Mouse (Mus musculus) adrenal gland, postnatal 10 days (tissue): ENCODE results near the gene Ppp2r5e. TPM values are rescaled to one million over a fixed set of nuclear protein-coding genes. Genes with fewer than 3 reads are reported as not detected.
A peak's percentile ranks its signal among the peaks of the same experiment; 100 is the strongest.

Experiments used
- DNase-seq: peaks from one replicate; pipeline ENCODE4 v3.0.0; 2021; ENCODE audit warnings: mixed read lengths
- total RNA-seq, 2 experiments: library from RNA; stranded (reverse); gene quantifications; 2 replicates each; pipeline ENCODE4 v1.2.3; 2021

The Ppp2r5e gene
- total RNA-seq, 2 experiments from 2014 or later = 38.1 to 41.3 TPM

DNA sequence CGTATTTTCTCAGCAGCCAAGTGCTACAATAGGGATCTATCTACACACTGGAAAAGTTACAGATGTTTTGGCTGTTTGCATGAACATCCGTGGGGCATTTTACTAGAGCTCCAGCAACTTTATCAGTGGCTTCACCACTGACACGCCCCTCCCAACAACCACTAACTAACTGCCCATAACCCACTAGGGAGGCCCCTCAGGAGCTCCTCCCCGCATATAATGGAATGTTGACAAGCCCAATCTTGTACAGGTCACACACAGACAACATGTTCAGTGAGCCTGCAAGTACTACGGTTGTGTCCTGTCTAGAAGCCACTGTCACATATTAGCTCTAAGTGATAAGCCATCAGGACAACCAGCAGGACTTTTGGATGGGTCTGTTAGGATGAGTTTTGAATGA lies 18.8 kb downstream of the Ppp2r5e start:
- DNase-seq = no peak

- DNase-seq = peak; percentile 69
Observed at GRCm38 (mm10) chr12:75572271-75572670, 23.8 kb downstream of the Ppp2r5e start.

GRCm38 (mm10) chr12:75570138-75570537 lies 25.9 kb downstream of the Ppp2r5e start:
- DNase-seq = no peak

- DNase-seq = no peak
Observed at GRCm38 (mm10) chr12:75567745-75568144, 28.3 kb downstream of the Ppp2r5e start.

DNA sequence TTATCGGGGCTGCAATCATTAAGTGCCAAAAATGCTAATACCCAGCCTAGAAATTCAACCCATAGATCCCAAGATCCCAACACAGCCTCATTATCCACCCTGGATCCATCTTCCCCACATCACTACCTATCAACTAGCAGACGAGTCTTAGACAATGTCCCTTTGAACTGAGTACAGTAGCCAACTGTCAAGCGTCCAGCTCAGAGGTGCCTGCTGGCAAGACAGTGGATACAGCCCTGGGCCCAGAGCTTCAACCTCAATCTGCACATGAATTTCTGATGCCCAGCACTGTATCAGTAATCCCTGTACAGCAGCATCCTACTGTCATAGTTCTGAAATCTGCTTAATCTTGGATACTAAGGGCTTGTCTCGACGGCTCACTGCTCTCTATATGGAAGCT lies 30.3 kb downstream of the Ppp2r5e start:
- DNase-seq = no peak

DNA sequence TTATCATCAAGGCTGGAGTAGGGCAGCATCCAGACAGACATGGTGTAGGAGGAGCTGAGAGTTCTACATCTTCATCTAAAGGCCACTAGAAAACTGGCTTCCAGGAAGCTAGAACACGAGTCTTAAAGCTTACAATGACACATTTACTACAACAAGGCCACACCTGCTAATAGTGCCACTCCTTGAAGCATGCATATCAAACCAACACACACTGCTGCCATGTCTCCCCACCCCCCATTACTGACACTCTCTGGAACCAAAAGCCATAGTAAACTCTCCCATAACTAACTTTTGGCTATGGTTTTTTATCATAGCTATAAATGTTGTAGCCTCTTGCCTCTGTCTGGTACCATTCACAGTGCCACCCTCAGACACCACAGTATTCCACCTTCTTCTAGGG lies 31.5 kb downstream of the Ppp2r5e start:
- no peak for DNase-seq

GRCm38 (mm10) chr12:75562996-75563618 lies 32.9 kb downstream of the Ppp2r5e start:
- DNase-seq = no peak

GRCm38 (mm10) chr12:75560681-75561387 lies 35.2 kb downstream of the Ppp2r5e start:
- DNase-seq = no peak

DNA sequence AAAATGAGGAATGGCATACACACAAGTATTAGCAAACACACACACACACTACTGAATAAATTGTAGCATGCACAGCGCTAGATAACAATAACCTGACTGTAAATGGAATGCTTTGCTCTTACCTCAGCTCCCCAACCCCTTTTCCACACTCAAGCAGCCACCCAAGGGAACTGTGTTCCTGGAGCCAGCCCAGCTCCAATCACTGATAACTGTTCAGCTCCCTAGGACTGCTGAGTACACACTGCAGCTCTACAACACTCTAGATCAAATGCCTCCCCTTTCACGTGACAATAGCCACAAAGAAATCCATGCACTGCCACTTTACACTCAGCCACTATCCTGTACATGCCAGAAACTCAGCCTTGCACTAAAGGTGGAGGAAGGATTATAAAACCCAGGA lies 36.8 kb downstream of the Ppp2r5e start:
- DNase-seq = peak; percentile 34

GRCm38 (mm10) chr12:75557813-75558212 lies 38.2 kb downstream of the Ppp2r5e start:
- no peak for DNase-seq

- no peak for DNase-seq
Observed at GRCm38 (mm10) chr12:75555032-75555431, 41.0 kb downstream of the Ppp2r5e start.

DNA sequence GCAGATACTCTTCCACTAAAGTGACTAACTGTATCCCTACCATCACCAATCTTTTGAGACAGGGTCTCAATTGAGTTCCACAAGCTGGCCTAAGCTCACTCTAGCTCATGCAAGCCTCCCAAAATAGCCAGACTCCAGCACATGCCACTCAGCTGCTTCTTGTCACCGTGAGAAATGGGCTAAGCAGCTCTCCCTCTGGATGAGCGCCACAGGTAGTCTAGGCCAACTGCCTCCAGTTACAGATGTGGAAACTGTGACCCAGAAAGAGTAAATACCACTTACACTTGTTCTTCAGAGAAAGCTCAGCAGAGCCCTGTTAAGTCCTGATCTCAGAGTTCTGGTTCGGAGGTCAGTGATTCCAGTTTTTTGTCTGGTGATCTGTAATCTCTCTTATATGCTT lies 43.7 kb downstream of the Ppp2r5e start:
- DNase-seq = no peak

GRCm38 (mm10) chr12:75551671-75552070 lies 44.4 kb downstream of the Ppp2r5e start:
- DNase-seq = no peak

GRCm38 (mm10) chr12:75548999-75549398 lies 47.0 kb downstream of the Ppp2r5e start:
- DNase-seq = no peak

- no peak for DNase-seq
Observed at GRCm38 (mm10) chr12:75547174-75547573, 48.9 kb downstream of the Ppp2r5e start.

DNA sequence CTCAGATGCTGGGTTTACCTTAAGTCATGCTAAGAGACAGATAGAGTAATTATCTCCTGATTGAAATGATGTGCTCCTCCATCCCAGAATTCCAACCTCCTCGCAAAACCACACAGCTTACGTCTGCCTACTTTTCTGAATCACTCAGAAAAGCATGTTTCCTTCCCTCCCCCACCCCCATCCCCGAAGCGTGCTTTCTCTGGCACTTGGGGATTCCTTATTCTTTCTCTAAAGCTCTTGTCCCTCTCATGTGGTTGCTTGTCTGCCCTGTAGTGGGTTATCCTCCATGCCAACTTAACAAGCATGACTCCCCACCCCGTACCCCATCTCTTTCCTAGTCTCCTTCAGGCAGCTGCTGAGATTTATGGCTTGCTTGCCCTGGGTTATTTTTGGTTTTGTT lies 49.8 kb downstream of the Ppp2r5e start:
- DNase-seq = no peak

GRCm38 (mm10) chr12:75545431-75545925 lies 50.6 kb downstream of the Ppp2r5e start:
- DNase-seq = no peak

GRCm38 (mm10) chr12:75544666-75545065 lies 51.4 kb downstream of the Ppp2r5e start:
- no peak for DNase-seq

DNA sequence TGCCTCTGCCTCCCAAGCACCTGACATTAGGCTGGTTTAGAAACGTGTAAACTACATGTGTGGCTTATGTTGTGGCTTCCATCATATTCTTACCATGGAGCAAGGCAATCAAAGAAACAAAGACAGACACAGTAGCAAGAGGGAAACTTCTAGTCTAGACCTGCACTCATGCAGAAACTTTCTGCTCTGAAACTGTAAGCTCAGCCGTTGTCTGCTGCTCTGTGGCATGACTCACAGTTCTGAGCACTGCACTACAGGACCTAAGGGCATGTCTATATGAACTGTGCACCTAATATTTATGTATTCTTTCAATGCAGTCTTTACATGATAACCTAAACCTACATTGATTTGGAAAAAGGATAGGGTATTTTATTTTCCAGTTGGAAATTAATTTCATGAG lies 51.8 kb downstream of the Ppp2r5e start:
- no peak for DNase-seq

GRCm38 (mm10) chr12:75543346-75543745 lies 52.7 kb downstream of the Ppp2r5e start:
- DNase-seq = no peak

DNA sequence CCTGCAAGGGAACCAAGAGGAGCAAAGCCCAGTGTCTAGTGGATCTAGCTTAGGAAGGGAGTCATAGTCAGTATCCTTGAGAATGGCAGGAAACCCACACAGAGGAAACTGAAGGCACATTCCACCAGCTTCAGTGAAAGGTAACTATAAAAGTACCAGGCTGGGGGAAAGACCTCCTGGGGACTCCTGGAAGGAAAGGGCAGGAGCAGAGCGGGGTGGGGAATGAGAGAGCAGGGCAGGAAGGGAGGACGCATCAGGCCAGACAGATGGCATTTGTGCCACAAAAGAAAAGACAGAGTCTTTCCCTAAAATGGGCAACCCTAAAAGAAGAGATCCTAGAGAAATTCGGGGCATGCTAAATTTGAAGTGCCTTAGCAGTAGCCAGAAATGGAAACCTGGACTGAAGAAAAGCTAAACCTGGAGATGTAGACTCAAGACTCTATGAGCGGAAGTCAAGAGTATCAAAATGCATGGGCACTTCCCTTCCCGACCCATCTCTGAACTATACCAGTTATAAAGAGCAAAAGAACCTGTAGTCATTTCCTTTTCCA lies 55.3 kb downstream of the Ppp2r5e start:
- no peak for DNase-seq

DNA sequence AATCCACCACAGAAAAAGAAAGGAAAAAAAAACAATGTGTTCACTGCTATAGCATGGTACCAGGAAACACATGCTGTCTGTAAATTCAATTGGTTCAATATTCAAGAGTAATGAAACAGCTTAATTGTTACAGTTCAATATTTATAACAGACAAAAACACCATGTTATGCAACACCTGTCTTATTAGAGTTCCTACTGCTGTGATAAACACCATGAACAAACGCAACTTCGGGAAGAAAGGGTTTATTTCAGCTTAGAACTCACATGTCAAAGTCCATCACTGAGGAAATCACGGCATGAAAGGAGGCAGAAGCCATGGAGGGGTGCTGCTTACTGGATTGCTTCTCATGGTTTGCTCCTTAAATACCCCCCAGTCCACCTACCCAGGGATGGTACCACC lies 56.8 kb downstream of the Ppp2r5e start:
- DNase-seq = no peak

GRCm38 (mm10) chr12:75537673-75538423 lies 58.2 kb downstream of the Ppp2r5e start:
- peak; percentile 42 for DNase-seq
